Mouse (Mus musculus) heart, embryonic 16.5 days (tissue): ENCODE measurements around the gene Wnt1. TPM values are rescaled to one million over a fixed set of nuclear protein-coding genes. Genes with fewer than 3 reads are reported as not detected.

Source experiments
- ATAC-seq: fragments of 200-750 bp; cut with Nextera tagmentation; replicated peaks from 2 replicates; pipeline ENCODE4 v1.8.0; 2017; ENCODE audit warnings: moderate number of reproducible peaks; ENCODE audit not compliant: insufficient read depth, low FRiP score; ENCODE audit errors: extremely low read depth
- H3K27ac ChIP-seq: fragments of 300-500 bp; sonication (generic); 2 replicates; pipeline ENCODE4 v1.5.1; 2014; ENCODE audit warnings: mild to moderate bottlenecking, low read length, control low read depth, moderate library complexity
- H3K27me3 ChIP-seq: fragments of 300-500 bp; sonication (generic); 2 replicates; pipeline ENCODE4 v1.6.1; 2014; ENCODE audit warnings: low read length, mixed read lengths; ENCODE audit not compliant: control insufficient read depth, insufficient read depth
- H3K36me3 ChIP-seq: fragments of 300-500 bp; sonication (generic); 2 replicates; pipeline ENCODE4 v1.6.1; 2014; ENCODE audit not compliant: control insufficient read depth, insufficient read depth
- H3K4me1 ChIP-seq: fragments of 300-500 bp; sonication (generic); 2 replicates; pipeline ENCODE4 v1.6.1; 2014; ENCODE audit warnings: low read length, mixed read lengths; ENCODE audit not compliant: control insufficient read depth, insufficient read depth
- H3K4me2 ChIP-seq: fragments of 300-500 bp; sonication (generic); 2 replicates; pipeline ENCODE4 v1.6.1; 2014; ENCODE audit warnings: low read depth, mild to moderate bottlenecking, control low read depth, low read length
- H3K4me3 ChIP-seq: fragments of 300-500 bp; sonication (generic); 2 replicates; pipeline ENCODE4 v1.5.1; 2014; ENCODE audit warnings: mild to moderate bottlenecking, control low read depth, low read length
- H3K9ac ChIP-seq: fragments of 300-500 bp; sonication (generic); 2 replicates; pipeline ENCODE4 v1.6.1; 2014; ENCODE audit warnings: low read length, control low read depth
- H3K9me3 ChIP-seq: fragments of 300-500 bp; sonication (generic); replicated peaks from 2 replicates; pipeline ENCODE4 v1.6.1; 2016; ENCODE audit warnings: low read length; ENCODE audit not compliant: control insufficient read depth
- WGBS: fragments of 180-500 bp; shearing (Covaris S2); extraction: QIAGEN DNeasy Blood & Tissue Kit; methylation state at CpG from one replicate; pipeline ENCODE4 v1.1.7; 2014; 5-methylcytosine and 5-hydroxymethylcytosine counted together
- polyA plus RNA-seq: library from polyadenylated mRNA; unstranded; fragments of >200 nt; fragmentation: Nextera tagmentation; extraction: Ambion mirVana; gene quantifications from 2 replicates; pipeline ENCODE4 v1.2.1, GENCODE M21; 2015

Wnt1 gene
- polyA plus RNA-seq, 1 experiment from 2014 or later = not detected

DNA sequence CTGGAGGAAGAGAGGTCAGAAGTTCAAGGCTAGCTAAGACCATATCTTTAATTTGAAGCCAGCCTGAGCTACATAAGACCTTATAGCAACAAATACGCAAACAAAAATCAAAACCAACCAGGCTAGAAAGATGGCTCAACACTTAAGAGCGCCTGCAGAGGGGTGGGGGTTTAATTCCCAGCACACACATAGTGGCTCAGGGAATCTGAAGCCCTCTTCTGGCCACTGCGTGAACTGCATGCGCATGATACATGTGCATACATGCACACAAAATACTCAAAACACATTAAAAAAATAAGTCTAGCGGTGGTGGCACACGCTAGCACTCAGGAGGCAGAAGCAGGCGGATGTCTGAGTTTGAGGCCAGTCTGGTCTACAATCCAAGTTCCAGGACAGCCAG, 3.9 kb upstream of the Wnt1 start:
- Histone ChIP-seq H3K36me3 (no peaks in the 10 kb centered on the region), H3K4me3 (no peak overlapping the region), H3K4me1 (peaks cover 5% of the 10 kb centered on the region), H3K9ac (no peak overlapping the region), H3K27ac (no peak overlapping the region), H3K9me3 (0 out of 2 replicates have a peak, but pooled peaks cover 4% of the 10 kb centered on the region), H3K4me2 (no peak overlapping the region), H3K27me3 (peaks cover 51% of the 10 kb centered on the region)
- ATAC-seq = no peak
- WGBS = 31% methylated on average over 7 of the region's 7 CpGs

DNA sequence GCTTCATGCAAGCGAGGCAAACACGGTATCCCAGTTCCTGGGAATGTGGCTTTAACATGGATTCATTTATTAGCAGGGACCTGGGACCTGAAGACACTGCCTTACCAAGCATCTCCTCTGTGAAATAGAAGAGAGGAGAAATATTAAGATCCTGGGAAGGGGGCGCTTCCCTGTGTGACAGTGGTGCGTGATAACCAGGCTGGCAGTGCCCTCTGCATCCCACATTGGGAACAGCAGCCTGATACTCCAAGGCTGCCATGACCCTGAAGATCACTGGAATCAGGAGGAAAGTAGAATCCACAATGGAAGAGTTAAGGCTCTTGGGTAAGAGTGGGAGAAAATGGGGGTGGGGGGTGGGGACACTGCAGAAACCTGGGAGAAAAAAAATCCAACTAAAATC, 1.7 kb upstream of the Wnt1 start:
- H3K4me1 ChIP-seq = peaks cover 23% of the 10 kb centered on the region
- H3K4me2 ChIP-seq = no peak overlapping the region
- ATAC-seq = no peak
- no peak overlapping the region for H3K9ac ChIP-seq
- no peaks in the 10 kb centered on the region for H3K36me3 ChIP-seq
- H3K4me3 ChIP-seq = no peak overlapping the region
- WGBS = 43% methylated on average over 4 of the region's 4 CpGs
- H3K27me3 ChIP-seq = peaks cover 62% of the 10 kb centered on the region
- H3K27ac ChIP-seq = no peak overlapping the region
- 0 out of 2 replicates have a peak, but pooled peaks cover 4% of the 10 kb centered on the region for H3K9me3 ChIP-seq

DNA sequence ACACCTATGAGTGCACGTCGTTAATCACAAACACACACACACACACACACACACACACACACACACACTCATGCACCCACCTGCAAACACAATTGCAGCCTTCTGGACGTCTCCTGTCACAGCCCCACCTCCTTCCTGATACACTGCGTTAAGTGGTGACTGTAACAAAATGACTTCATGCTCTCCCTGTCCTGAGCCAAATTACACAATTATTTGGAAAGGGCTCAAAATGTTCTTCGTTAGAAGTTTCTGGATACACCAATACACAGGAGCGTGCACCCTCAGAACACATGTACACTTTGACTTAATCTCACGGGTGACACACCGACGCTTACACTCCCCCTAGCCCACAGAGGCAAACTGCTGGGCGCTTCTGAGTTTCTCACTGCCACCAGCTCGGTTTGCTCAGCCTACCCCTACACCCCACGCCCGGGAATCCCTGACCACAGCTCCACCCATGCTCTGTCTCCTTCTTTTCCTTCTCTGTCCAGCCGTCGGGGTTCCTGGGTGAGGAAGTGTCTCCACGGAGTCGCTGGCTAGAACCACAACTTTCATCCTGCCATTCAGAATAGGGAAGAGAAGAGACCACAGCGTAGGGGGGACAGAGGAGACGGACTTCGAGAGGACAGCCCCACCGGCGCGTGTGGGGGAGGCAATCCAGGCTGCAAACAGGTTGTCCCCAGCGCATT, 541 bp upstream of the Wnt1 start:
- 0 out of 2 replicates have a peak, but pooled peaks cover 4% of the 10 kb centered on the region for H3K9me3 ChIP-seq
- peaks cover 27% of the 10 kb centered on the region for H3K4me1 ChIP-seq
- no peak for ATAC-seq
- H3K36me3 ChIP-seq = no peaks in the 10 kb centered on the region
- H3K27ac ChIP-seq = no peak overlapping the region
- H3K27me3 ChIP-seq = peaks cover 74% of the 10 kb centered on the region
- WGBS = 12% methylated on average over 24 of the region's 24 CpGs
- H3K4me3 ChIP-seq = no peak overlapping the region
- H3K9ac ChIP-seq = no peak overlapping the region
- H3K4me2 ChIP-seq = 0 out of 2 replicates have a peak overlapping the region, but pooled peaks have one; percentile 23

DNA sequence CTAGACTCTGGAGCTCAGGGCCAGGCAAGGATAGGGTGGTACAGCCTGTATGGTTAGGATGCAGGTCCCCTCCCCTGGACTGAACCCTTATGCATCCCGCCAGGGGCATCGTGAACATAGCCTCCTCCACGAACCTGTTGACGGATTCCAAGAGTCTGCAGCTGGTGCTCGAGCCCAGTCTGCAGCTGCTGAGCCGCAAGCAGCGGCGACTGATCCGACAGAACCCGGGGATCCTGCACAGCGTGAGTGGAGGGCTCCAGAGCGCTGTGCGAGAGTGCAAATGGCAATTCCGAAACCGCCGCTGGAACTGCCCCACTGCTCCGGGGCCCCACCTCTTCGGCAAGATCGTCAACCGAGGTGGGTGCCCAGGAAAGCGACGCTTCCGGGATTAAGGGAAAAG, 1.1 kb downstream of the Wnt1 start:
- no peak for ATAC-seq
- Histone ChIP-seq H3K27ac (no peak overlapping the region), H3K9ac (0 out of 2 replicates have a peak overlapping the region, but pooled peaks have one; percentile 33), H3K4me3 (peak overlapping the region; percentile 48), H3K4me2 (peak overlapping the region; percentile 61), H3K36me3 (no peaks in the 10 kb centered on the region), H3K4me1 (peaks cover 27% of the 10 kb centered on the region), H3K9me3 (0 out of 2 replicates have a peak, but pooled peaks cover 2% of the 10 kb centered on the region), H3K27me3 (peaks cover 91% of the 10 kb centered on the region)
- 2% methylated on average over 23 of the region's 23 CpGs for WGBS

DNA sequence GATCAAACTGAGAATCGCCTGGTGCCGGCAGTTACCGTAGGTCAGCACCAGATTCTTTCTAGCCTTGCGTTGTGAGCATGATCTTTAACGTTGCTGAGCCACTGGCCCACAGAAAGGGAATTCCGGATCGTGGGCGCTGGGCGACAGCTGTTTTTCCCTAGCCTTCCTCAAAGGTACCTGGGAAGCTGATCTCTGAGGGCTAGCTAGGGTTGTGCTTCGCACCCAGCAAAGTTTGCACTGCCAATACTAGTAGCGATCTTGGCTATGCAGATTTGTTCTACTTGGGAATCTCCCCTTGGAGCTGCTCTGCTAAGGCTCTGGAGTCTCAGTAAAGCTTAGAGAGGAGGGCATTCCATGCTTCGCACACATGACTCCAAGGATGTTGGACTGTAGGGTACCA, 1.6 kb downstream of the Wnt1 start:
- peaks cover 27% of the 10 kb centered on the region for H3K4me1 ChIP-seq
- ATAC-seq = no peak
- 0 out of 2 replicates have a peak overlapping the region, but pooled peaks have one; percentile 33 for H3K9ac ChIP-seq
- 1% methylated on average over 12 of the region's 12 CpGs for WGBS
- H3K27me3 ChIP-seq = peaks cover 95% of the 10 kb centered on the region
- H3K36me3 ChIP-seq = no peaks in the 10 kb centered on the region
- no peak overlapping the region for H3K27ac ChIP-seq
- H3K4me3 ChIP-seq = peak overlapping the region; percentile 48
- H3K9me3 ChIP-seq = no peaks in the 10 kb centered on the region
- H3K4me2 ChIP-seq = peak overlapping the region; percentile 61

DNA sequence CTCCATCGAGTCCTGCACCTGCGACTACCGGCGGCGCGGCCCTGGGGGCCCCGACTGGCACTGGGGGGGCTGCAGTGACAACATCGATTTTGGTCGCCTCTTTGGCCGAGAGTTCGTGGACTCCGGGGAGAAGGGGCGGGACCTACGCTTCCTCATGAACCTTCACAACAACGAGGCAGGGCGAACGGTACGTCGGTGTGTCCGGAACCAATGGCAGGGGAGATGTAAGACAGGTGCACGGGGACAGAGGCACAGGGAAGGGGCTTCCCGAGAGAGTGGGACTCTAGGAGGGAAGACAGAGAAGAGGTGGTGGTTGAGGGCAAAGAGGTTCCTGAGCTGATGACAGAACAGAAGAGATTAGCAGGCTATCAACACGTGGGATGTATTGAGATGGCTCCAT, 2.1 kb downstream of the Wnt1 start:
- Histone ChIP-seq H3K27me3 (peaks cover 96% of the 10 kb centered on the region), H3K36me3 (no peaks in the 10 kb centered on the region), H3K4me3 (peak overlapping the region; percentile 48), H3K9ac (no peak overlapping the region), H3K4me2 (peak overlapping the region; percentile 37; the same call in 1 of the 2 replicates), H3K4me1 (peaks cover 32% of the 10 kb centered on the region), H3K9me3 (no peaks in the 10 kb centered on the region), H3K27ac (no peak overlapping the region)
- no peak for ATAC-seq
- WGBS = 2% methylated on average over 23 of the region's 23 CpGs

DNA sequence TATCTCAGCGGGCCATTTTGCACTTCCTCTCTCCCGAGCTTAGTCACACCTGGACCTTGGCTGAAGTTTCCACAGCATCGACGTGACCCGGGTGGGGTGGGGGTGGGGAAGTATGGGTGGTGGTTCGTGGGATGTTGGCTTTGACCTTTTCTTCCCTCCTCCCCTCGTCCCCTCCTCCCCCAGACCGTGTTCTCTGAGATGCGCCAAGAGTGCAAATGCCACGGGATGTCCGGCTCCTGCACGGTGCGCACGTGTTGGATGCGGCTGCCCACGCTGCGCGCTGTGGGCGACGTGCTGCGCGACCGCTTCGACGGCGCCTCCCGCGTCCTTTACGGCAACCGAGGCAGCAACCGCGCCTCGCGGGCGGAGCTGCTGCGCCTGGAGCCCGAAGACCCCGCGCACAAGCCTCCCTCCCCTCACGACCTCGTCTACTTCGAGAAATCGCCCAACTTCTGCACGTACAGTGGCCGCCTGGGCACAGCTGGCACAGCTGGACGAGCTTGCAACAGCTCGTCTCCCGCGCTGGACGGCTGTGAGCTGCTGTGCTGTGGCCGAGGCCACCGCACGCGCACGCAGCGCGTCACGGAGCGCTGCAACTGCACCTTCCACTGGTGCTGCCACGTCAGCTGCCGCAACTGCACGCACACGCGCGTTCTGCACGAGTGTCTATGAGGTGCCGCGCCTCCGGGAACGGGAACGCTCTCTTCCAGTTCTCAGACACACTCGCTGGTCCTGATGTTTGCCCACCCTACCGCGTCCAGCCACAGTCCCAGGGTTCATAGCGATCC, 2.8 kb downstream of the Wnt1 start:
- H3K27me3 ChIP-seq = peaks cover 97% of the 10 kb centered on the region
- H3K36me3 ChIP-seq = no peaks in the 10 kb centered on the region
- peak overlapping the region; percentile 35 for H3K4me3 ChIP-seq
- ATAC-seq = no peak
- H3K9ac ChIP-seq = 0 out of 2 replicates have a peak overlapping the region, but pooled peaks have one; percentile 4
- peak overlapping the region; percentile 43 for H3K4me2 ChIP-seq
- peaks cover 37% of the 10 kb centered on the region for H3K4me1 ChIP-seq
- H3K9me3 ChIP-seq = no peaks in the 10 kb centered on the region
- WGBS = 2% methylated on average over 75 of the region's 75 CpGs
- no peak overlapping the region for H3K27ac ChIP-seq

DNA sequence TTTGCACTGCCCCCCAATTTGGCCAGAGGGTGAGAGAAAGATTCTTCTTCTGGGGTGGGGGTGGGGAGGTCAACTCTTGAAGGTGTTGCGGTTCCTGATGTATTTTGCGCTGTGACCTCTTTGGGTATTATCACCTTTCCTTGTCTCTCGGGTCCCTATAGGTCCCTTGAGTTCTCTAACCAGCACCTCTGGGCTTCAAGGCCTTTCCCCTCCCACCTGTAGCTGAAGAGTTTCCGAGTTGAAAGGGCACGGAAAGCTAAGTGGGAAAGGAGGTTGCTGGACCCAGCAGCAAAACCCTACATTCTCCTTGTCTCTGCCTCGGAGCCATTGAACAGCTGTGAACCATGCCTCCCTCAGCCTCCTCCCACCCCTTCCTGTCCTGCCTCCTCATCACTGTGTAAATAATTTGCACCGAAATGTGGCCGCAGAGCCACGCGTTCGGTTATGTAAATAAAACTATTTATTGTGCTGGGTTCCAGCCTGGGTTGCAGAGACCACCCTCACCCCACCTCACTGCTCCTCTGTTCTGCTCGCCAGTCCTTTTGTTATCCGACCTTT, 3.6 kb downstream of the Wnt1 start:
- no peak overlapping the region for H3K9ac ChIP-seq
- H3K9me3 ChIP-seq = no peaks in the 10 kb centered on the region
- peaks cover 96% of the 10 kb centered on the region for H3K27me3 ChIP-seq
- H3K4me3 ChIP-seq = peak overlapping the region; percentile 35
- peaks cover 42% of the 10 kb centered on the region for H3K4me1 ChIP-seq
- ATAC-seq = no peak
- H3K4me2 ChIP-seq = no peak overlapping the region
- H3K27ac ChIP-seq = no peak overlapping the region
- WGBS = 6% methylated on average over 13 of the region's 13 CpGs
- H3K36me3 ChIP-seq = no peaks in the 10 kb centered on the region
